13 mouse cellular contexts compared by ENCODE assay signal in genomic region chr4:43401486-43401885, GRCm38 (mm10). TPM values are rescaled to one million over a fixed set of nuclear protein-coding genes. Genes with fewer than 3 reads are reported as not detected.
DNase-seq lines count a peak whose midpoint lies in the region; ATAC-seq and TF ChIP-seq lines count a peak whose summit lies in the region.
"Had no signal": no experiment of that assay in that cellular context is flagged by ENCODE, and none has a peak within 500 bp of the region (broad histone marks: within the 10 kb centered on the region; RNA-seq: fewer than 3 reads in every experiment).

No protein-coding gene starts in this region.

- H3K36me3 ChIP-seq in heart, embryonic 12.5 days, result no peaks in the 10 kb centered on the region
- no peaks in the 10 kb centered on the region for H3K36me3 ChIP-seq in lung, embryonic 14.5 days (ENCODE audit: insufficient read depth)
- no peaks in the 10 kb centered on the region for H3K36me3 ChIP-seq in embryonic facial prominence, embryonic 12.5 days
- no peaks in the 10 kb centered on the region for H3K36me3 ChIP-seq in midbrain, embryonic 14.5 days (ENCODE audit: control insufficient read depth, insufficient read depth, low read length)
- no peaks in the 10 kb centered on the region for H3K36me3 ChIP-seq in liver, embryonic 11.5 days (ENCODE audit: control insufficient read depth, insufficient read depth, low read length)
- H3K36me3 ChIP-seq: liver, embryonic 13.5 days had no signal

- 79% methylated on average over 10 of the region's 10 CpGs for WGBS in heart, embryonic 12.5 days
- WGBS in lung, embryonic 14.5 days, result 71% methylated on average over 10 of the region's 10 CpGs
- WGBS in lung, adult 2 months, result 83% methylated on average over 10 of the region's 10 CpGs
- WGBS in embryonic facial prominence, embryonic 12.5 days, result 77% methylated on average over 10 of the region's 10 CpGs
- WGBS in midbrain, embryonic 14.5 days, result 88% methylated on average over 10 of the region's 10 CpGs
- WGBS in liver, embryonic 11.5 days, result 82% methylated on average over 10 of the region's 10 CpGs

- H3K9ac ChIP-seq in heart, embryonic 12.5 days, result 0 out of 2 replicates have a peak overlapping the region, but pooled peaks have one; percentile 20
- H3K9ac ChIP-seq in lung, embryonic 14.5 days, result no peak overlapping the region
- no peak overlapping the region for H3K9ac ChIP-seq in embryonic facial prominence, embryonic 12.5 days
- H3K9ac ChIP-seq in midbrain, embryonic 14.5 days (replicated peaks; ENCODE audit: low read length), result 0 out of 2 replicates have a peak overlapping the region, but pooled peaks have one; percentile 4
- H3K9ac ChIP-seq in liver, embryonic 11.5 days (ENCODE audit: low read depth, low read length), result no peak overlapping the region
- H3K9ac ChIP-seq: liver, embryonic 13.5 days had no signal

- no peaks in the 10 kb centered on the region for H3K27me3 ChIP-seq in heart, embryonic 12.5 days (replicated peaks)
- no peaks in the 10 kb centered on the region for H3K27me3 ChIP-seq in lung, embryonic 14.5 days (ENCODE audit: insufficient read depth, low read length)
- no peaks in the 10 kb centered on the region for H3K27me3 ChIP-seq in embryonic facial prominence, embryonic 12.5 days
- no peaks in the 10 kb centered on the region for H3K27me3 ChIP-seq in midbrain, embryonic 14.5 days (ENCODE audit: control insufficient read depth, insufficient read depth, low read length)
- peaks cover 17% of the 10 kb centered on the region for H3K27me3 ChIP-seq in liver, embryonic 11.5 days (replicated peaks; ENCODE audit: control insufficient read depth, insufficient read depth, low read length)

- TF ChIP-seq POLR2A in lung, adult 2 months (IDR thresholded peaks at IDR 0.05; ENCODE audit: borderline replicate concordance, extremely low read depth, low read depth, low read length), result no peak

- no peak for TF ChIP-seq CTCF in lung, embryonic 14.5 days (IDR thresholded peaks at IDR 0.05; ENCODE audit: low read depth)
- no peak for TF ChIP-seq CTCF in lung, adult 2 months (IDR thresholded peaks at IDR 0.05; ENCODE audit: insufficient read depth, low read length)

- no peak for ATAC-seq in heart, embryonic 12.5 days (ENCODE audit: insufficient number of reproducible peaks, low FRiP score)
- ATAC-seq in lung, embryonic 14.5 days (ENCODE audit: insufficient read depth), result no peak
- no peak for ATAC-seq in embryonic facial prominence, embryonic 12.5 days (ENCODE audit: insufficient number of reproducible peaks, insufficient read depth, low FRiP score, low TSS enrichment)
- ATAC-seq in midbrain, embryonic 14.5 days (ENCODE audit: low FRiP score, low TSS enrichment), result no peak
- no peak for ATAC-seq in liver, embryonic 11.5 days (replicated peaks; ENCODE audit: low FRiP score)
- ATAC-seq: inflammation-experienced regulatory T-cells, adult 6 months had no signal

- peak overlapping the region; percentile 16; the same call in 1 of the 2 replicates for H3K4me2 ChIP-seq in heart, embryonic 12.5 days
- peak overlapping the region; percentile 13; the same call in 1 of the 2 replicates for H3K4me2 ChIP-seq in lung, embryonic 14.5 days
- H3K4me2 ChIP-seq in embryonic facial prominence, embryonic 12.5 days (replicated peaks), result peak overlapping the region; percentile 25; the same call in 1 of the 2 replicates
- H3K4me2 ChIP-seq in midbrain, embryonic 14.5 days (ENCODE audit: low read length), result no peak overlapping the region
- no peak overlapping the region for H3K4me2 ChIP-seq in liver, embryonic 11.5 days
- H3K4me2 ChIP-seq: liver, embryonic 13.5 days had no signal

- no peak for DNase-seq in heart, adult 9 months (ENCODE audit: low spot score in 2 of 2)
- DNase-seq in lung, embryonic 14.5 days, result no peak
- no peak for DNase-seq in lung, adult 2 months
- DNase-seq in midbrain, embryonic 14.5 days, result no peak
- no peak for DNase-seq in thymus, postnatal 14 days
- DNase-seq in liver, embryonic 11.5 days (ENCODE audit: low spot score), result no peak
- DNase-seq: adrenal gland, postnatal 14 days; cerebellum, adult 18-20 months; layer of hippocampus, postnatal 36 days; liver, embryonic 13.5 days had no signal

- H3K9me3 ChIP-seq in heart, embryonic 12.5 days (replicated peaks), result no peaks in the 10 kb centered on the region
- H3K9me3 ChIP-seq in lung, embryonic 14.5 days (ENCODE audit: low read depth, low read length), result no peaks in the 10 kb centered on the region
- no peaks in the 10 kb centered on the region for H3K9me3 ChIP-seq in embryonic facial prominence, embryonic 12.5 days
- no peaks in the 10 kb centered on the region for H3K9me3 ChIP-seq in midbrain, embryonic 14.5 days (ENCODE audit: control insufficient read depth, low read length)
- no peaks in the 10 kb centered on the region for H3K9me3 ChIP-seq in liver, embryonic 11.5 days (ENCODE audit: control insufficient read depth, low read length)
- H3K9me3 ChIP-seq: liver, embryonic 13.5 days had no signal

- no peak overlapping the region for H3K4me3 ChIP-seq in heart, embryonic 12.5 days
- no peak overlapping the region for H3K4me3 ChIP-seq in lung, embryonic 14.5 days (ENCODE audit: low read depth, low read length)
- H3K4me3 ChIP-seq in lung, adult 2 months (replicated peaks; ENCODE audit: extremely low read depth, low read depth, low read length), result no peak overlapping the region
- no peak overlapping the region for H3K4me3 ChIP-seq in embryonic facial prominence, embryonic 12.5 days
- no peak overlapping the region for H3K4me3 ChIP-seq in midbrain, embryonic 14.5 days (replicated peaks; ENCODE audit: low read depth, low read length)
- H3K4me3 ChIP-seq in liver, embryonic 11.5 days (ENCODE audit: low read depth, low read length), result no peak overlapping the region
- H3K4me3 ChIP-seq: liver, embryonic 13.5 days had no signal

- H3K27ac ChIP-seq in heart, embryonic 12.5 days (ENCODE audit: poor library complexity, severe bottlenecking), result peak overlapping the region; percentile 22
- H3K27ac ChIP-seq in lung, embryonic 14.5 days (ENCODE audit: low read depth), result peak overlapping the region; percentile 33; the same call in 1 of the 2 replicates
- H3K27ac ChIP-seq in embryonic facial prominence, embryonic 12.5 days, result 0 out of 2 replicates have a peak overlapping the region, but pooled peaks have one; percentile 60
- H3K27ac ChIP-seq in midbrain, embryonic 14.5 days (replicated peaks; ENCODE audit: low read depth, low read length), result no peak overlapping the region
- H3K27ac ChIP-seq in liver, embryonic 11.5 days (ENCODE audit: low read depth, low read length), result no peak overlapping the region
- H3K27ac ChIP-seq: liver, embryonic 13.5 days had no signal

- H3K4me1 ChIP-seq in heart, embryonic 12.5 days (replicated peaks), result peaks cover 56% of the 10 kb centered on the region
- H3K4me1 ChIP-seq in lung, embryonic 14.5 days (ENCODE audit: insufficient read depth), result peaks cover 36% of the 10 kb centered on the region
- H3K4me1 ChIP-seq in lung, adult 2 months (ENCODE audit: control insufficient read depth, insufficient read depth, low read length), result peaks cover 41% of the 10 kb centered on the region
- peaks cover 53% of the 10 kb centered on the region for H3K4me1 ChIP-seq in embryonic facial prominence, embryonic 12.5 days
- peaks cover 19% of the 10 kb centered on the region; the same call in 1 of the 2 replicates for H3K4me1 ChIP-seq in midbrain, embryonic 14.5 days (ENCODE audit: control insufficient read depth, insufficient read depth, low read length)
- peaks cover 8% of the 10 kb centered on the region; the same call in 1 of the 2 replicates for H3K4me1 ChIP-seq in liver, embryonic 11.5 days (replicated peaks; ENCODE audit: control insufficient read depth, insufficient read depth, low read length)

RNA-seq across cellular contexts. Expression of gene Rusc2, which starts 19.7 kb away (rescaled TPM):
- polyA plus RNA-seq in heart, embryonic 12.5 days (2016; fragmentation: Nextera tagmentation; extraction: Ambion mirVana), result 14.1 and 15.7 TPM in 2 replicates
- polyA plus RNA-seq in lung, embryonic 14.5 days (2014; fragmentation: Nextera tagmentation; extraction: Ambion mirVana), result 5.0 and 5.8 TPM in 2 replicates
- polyA plus RNA-seq in lung, adult 2 months (2012; rRNA removed), result 91.1 and 92.8 TPM in 2 replicates
- polyA plus RNA-seq in embryonic facial prominence, embryonic 12.5 days (2016; fragmentation: Nextera tagmentation; extraction: Ambion mirVana), result 15.7 and 18.1 TPM in 2 replicates
- 68.1 and 106 TPM in 2 replicates for polyA plus RNA-seq in midbrain, embryonic 14.5 days (2014; fragmentation: Nextera tagmentation; extraction: Ambion mirVana)
- polyA plus RNA-seq in liver, embryonic 11.5 days (2014; fragmentation: Nextera tagmentation; extraction: Ambion mirVana), result 1.4 and 2.0 TPM in 2 replicates
- polyA plus RNA-seq: inflammation-experienced regulatory T-cells, adult 6 months had no signal

RNA-seq across cellular contexts. Expression of gene Fam166b, which starts 27.4 kb away (rescaled TPM):
- polyA plus RNA-seq in heart, embryonic 12.5 days (2016; fragmentation: Nextera tagmentation; extraction: Ambion mirVana), result 0.14 TPM in 1 of 2 replicates, not detected in the other
- polyA plus RNA-seq in lung, embryonic 14.5 days (2014; fragmentation: Nextera tagmentation; extraction: Ambion mirVana), result 0.32 and 0.34 TPM in 2 replicates
- 14.4 and 15.8 TPM in 2 replicates for polyA plus RNA-seq in lung, adult 2 months (2012; rRNA removed)
- 0.27 TPM in 1 of 2 replicates, not detected in the other for polyA plus RNA-seq in embryonic facial prominence, embryonic 12.5 days (2016; fragmentation: Nextera tagmentation; extraction: Ambion mirVana)
- polyA plus RNA-seq in midbrain, embryonic 14.5 days (2014; fragmentation: Nextera tagmentation; extraction: Ambion mirVana), result 0.46 and 0.76 TPM in 2 replicates
- polyA plus RNA-seq in liver, embryonic 11.5 days (2014; fragmentation: Nextera tagmentation; extraction: Ambion mirVana), result not detected in 2 replicates
- polyA plus RNA-seq: inflammation-experienced regulatory T-cells, adult 6 months; liver, embryonic 13.5 days had no signal

RNA-seq across cellular contexts. Expression of gene Tesk1, which starts 40.3 kb away (rescaled TPM):
- 10.3 and 11.6 TPM in 2 replicates for polyA plus RNA-seq in heart, embryonic 12.5 days (2016; fragmentation: Nextera tagmentation; extraction: Ambion mirVana)
- 12.6 and 15.9 TPM in 2 replicates for polyA plus RNA-seq in lung, embryonic 14.5 days (2014; fragmentation: Nextera tagmentation; extraction: Ambion mirVana)
- 83.6 and 83.9 TPM in 2 replicates for polyA plus RNA-seq in lung, adult 2 months (2012; rRNA removed)
- polyA plus RNA-seq in embryonic facial prominence, embryonic 12.5 days (2016; fragmentation: Nextera tagmentation; extraction: Ambion mirVana), result 15.4 and 16.5 TPM in 2 replicates
- 20.9 and 21.2 TPM in 2 replicates for polyA plus RNA-seq in midbrain, embryonic 14.5 days (2014; fragmentation: Nextera tagmentation; extraction: Ambion mirVana)
- 4.3 TPM in 2 replicates for polyA plus RNA-seq in liver, embryonic 11.5 days (2014; fragmentation: Nextera tagmentation; extraction: Ambion mirVana)

RNA-seq across cellular contexts. Expression of gene Cd72, which starts 52.9 kb away (rescaled TPM):
- polyA plus RNA-seq in heart, embryonic 12.5 days (2016; fragmentation: Nextera tagmentation; extraction: Ambion mirVana), result 0.82 and 2.0 TPM in 2 replicates
- 3.2 TPM in 2 replicates for polyA plus RNA-seq in lung, embryonic 14.5 days (2014; fragmentation: Nextera tagmentation; extraction: Ambion mirVana)
- 3.4 and 6.2 TPM in 2 replicates for polyA plus RNA-seq in lung, adult 2 months (2012; rRNA removed)
- polyA plus RNA-seq in embryonic facial prominence, embryonic 12.5 days (2016; fragmentation: Nextera tagmentation; extraction: Ambion mirVana), result 3.5 and 3.7 TPM in 2 replicates
- polyA plus RNA-seq in midbrain, embryonic 14.5 days (2014; fragmentation: Nextera tagmentation; extraction: Ambion mirVana), result 7.9 and 12.9 TPM in 2 replicates
- polyA plus RNA-seq in liver, embryonic 11.5 days (2014; fragmentation: Nextera tagmentation; extraction: Ambion mirVana), result 1.2 and 1.3 TPM in 2 replicates

Comparison
In these comparisons a context has a peak if more than half of its experiments do, and no peak if none do; other contexts are left out.
1. H3K27ac ChIP-seq: peak in heart, embryonic 12.5 days (single experiment), lung, embryonic 14.5 days (single experiment) and embryonic facial prominence, embryonic 12.5 days (single experiment); none in midbrain, embryonic 14.5 days (single experiment) and liver, embryonic 11.5 days (single experiment).
2. H3K4me2 ChIP-seq: peak in heart, embryonic 12.5 days (single experiment), lung, embryonic 14.5 days (single experiment) and embryonic facial prominence, embryonic 12.5 days (single experiment); none in midbrain, embryonic 14.5 days (single experiment) and liver, embryonic 11.5 days (single experiment).
3. H3K9ac ChIP-seq: peak in heart, embryonic 12.5 days (single experiment) and midbrain, embryonic 14.5 days (single experiment); none in lung, embryonic 14.5 days (single experiment), embryonic facial prominence, embryonic 12.5 days (single experiment) and liver, embryonic 11.5 days (single experiment).